Mouse (Mus musculus): Measurements from ENCODE around the gene Gm6169. TPM values are rescaled to one million over a fixed set of nuclear protein-coding genes. Genes with fewer than 3 reads are reported as not detected.
"Not testable (repeated sequence)": the region's sequence is repeated elsewhere in the genome, so short reads cannot be mapped to it uniquely, and the experiment has no call there.

Gene Gm6169
- polyA plus RNA-seq, 1 experiment from 2014 or later: 2.4 TPM

DNA sequence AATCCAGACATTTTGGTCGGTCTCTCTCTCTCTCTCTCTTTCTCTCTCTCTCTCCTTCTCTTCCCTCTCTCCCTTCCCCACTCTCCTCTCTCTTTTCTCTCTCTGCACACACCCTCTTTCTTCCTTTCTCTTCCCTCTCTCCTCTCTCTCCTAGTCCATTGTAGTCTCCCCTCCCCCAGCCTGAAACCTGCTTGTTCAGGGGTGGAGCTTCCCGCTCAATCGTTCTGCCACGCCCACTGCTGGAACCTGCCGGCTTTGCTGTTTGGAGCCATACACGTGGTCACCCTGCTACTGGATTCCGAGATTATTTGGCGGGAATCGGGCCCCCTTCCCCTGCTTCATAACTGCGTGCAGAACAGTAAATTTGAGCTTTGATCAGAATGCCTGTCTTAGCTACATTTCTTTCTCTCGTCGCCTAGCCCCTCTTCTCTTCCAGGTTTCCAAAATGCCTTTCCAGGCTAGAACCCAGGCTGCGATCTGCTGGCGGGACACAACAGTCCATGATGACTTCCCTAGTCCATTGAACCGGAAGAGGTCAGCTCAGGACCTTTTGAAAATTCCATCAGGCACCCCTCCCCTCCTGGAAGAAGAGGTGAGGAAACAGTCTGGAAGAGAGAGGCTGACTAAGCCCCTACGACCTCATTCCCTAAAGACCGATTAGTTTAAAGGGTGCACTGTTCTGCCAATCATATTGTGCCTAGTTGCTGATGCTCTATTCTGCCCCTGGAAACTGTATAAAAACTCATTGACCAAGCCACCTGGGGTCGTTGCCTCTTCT, 34.0 kb downstream of the Gm6169 start:
- H3K4me3 ChIP-seq (ENCODE audit: low read depth, low read length); H3K4me2 ChIP-seq (ENCODE audit: low read depth, severe bottlenecking); H3K9me3 ChIP-seq (ENCODE audit: control insufficient read depth, low read length); H3K27me3 ChIP-seq (ENCODE audit: control insufficient read depth, insufficient read depth, low read length); H3K36me3 ChIP-seq (ENCODE audit: control insufficient read depth, insufficient read depth, low read length); H3K27ac ChIP-seq (replicated peaks; ENCODE audit: low read depth, low read length); ATAC-seq (ENCODE audit: insufficient number of reproducible peaks, low FRiP score, low TSS enrichment, low read depth); H3K4me1 ChIP-seq (ENCODE audit: control insufficient read depth, insufficient read depth, low read length); DNase-seq (ENCODE audit: low spot score); H3K9ac ChIP-seq (ENCODE audit: low read length): not testable (repeated sequence)
- 44% methylated on average over 18 of the region's 18 CpGs for WGBS

DNA sequence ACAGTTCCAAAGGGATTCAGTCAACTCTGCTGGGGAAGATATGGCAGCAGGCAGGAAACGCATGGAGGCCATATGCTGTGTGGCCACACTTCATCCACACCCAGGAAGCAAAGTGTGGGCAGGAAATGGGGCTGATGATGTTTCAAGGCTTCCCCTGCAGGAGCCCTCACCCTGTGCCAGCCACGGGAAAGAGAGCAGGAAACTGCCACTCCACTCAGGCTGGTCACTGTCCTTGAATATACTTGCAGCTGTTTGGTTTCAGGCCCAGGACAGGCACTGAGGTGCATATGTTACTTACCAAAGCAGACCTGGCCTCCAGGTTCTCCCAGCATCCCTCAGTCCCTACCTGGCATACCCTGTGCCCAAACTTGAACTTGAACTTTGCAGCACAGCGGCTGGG, 34.6 kb downstream of the Gm6169 start:
- H3K9me3 ChIP-seq (ENCODE audit: control insufficient read depth, low read length): 0 out of 2 replicates have a peak, but pooled peaks cover 2% of the 10 kb centered on the region
- H3K27ac ChIP-seq (replicated peaks; ENCODE audit: low read depth, low read length): no peak overlapping the region
- no peak overlapping the region for H3K4me3 ChIP-seq (ENCODE audit: low read depth, low read length)
- no peak overlapping the region for H3K9ac ChIP-seq (ENCODE audit: low read length)
- H3K4me1 ChIP-seq (ENCODE audit: control insufficient read depth, insufficient read depth, low read length): no peaks in the 10 kb centered on the region
- 50% methylated on average over 3 of the region's 3 CpGs for WGBS
- H3K36me3 ChIP-seq (ENCODE audit: control insufficient read depth, insufficient read depth, low read length): no peaks in the 10 kb centered on the region
- no peak for DNase-seq (ENCODE audit: low spot score)
- no peak overlapping the region for H3K4me2 ChIP-seq (ENCODE audit: low read depth, severe bottlenecking)
- no peak for ATAC-seq (ENCODE audit: insufficient number of reproducible peaks, low FRiP score, low TSS enrichment, low read depth)
- no peaks in the 10 kb centered on the region for H3K27me3 ChIP-seq (ENCODE audit: control insufficient read depth, insufficient read depth, low read length)

DNA sequence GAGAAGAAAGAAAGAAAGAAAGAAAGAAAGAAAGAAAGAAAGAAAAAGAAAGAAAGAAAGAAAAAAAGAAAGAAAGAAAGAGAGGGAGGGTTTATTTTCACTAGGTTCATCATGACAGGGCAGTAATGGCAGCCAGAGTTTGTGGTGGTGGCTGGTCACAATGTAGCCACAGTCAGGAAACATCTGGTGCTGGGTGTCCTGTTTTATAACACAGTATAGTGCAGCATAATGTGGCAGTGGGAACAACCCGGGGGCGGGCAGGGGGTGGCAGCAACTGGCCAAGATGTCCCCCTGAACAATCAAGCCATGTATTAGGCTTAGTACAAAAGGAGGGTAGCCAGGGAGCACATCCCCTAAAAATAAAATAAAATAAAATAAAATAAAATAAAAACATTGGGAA, 35.6 kb downstream of the Gm6169 start:
- Histone ChIP-seq H3K27ac (replicated peaks; ENCODE audit: low read depth, low read length) (no peak overlapping the region), H3K27me3 (ENCODE audit: control insufficient read depth, insufficient read depth, low read length) (no peaks in the 10 kb centered on the region), H3K4me2 (ENCODE audit: low read depth, severe bottlenecking) (no peak overlapping the region), H3K4me1 (ENCODE audit: control insufficient read depth, insufficient read depth, low read length) (no peaks in the 10 kb centered on the region), H3K9me3 (ENCODE audit: control insufficient read depth, low read length) (0 out of 2 replicates have a peak, but pooled peaks cover 2% of the 10 kb centered on the region), H3K4me3 (ENCODE audit: low read depth, low read length) (no peak overlapping the region), H3K36me3 (ENCODE audit: control insufficient read depth, insufficient read depth, low read length) (no peaks in the 10 kb centered on the region), H3K9ac (ENCODE audit: low read length) (no peak overlapping the region)
- no peak for DNase-seq (ENCODE audit: low spot score)
- no peak for ATAC-seq (ENCODE audit: insufficient number of reproducible peaks, low FRiP score, low TSS enrichment, low read depth)
- WGBS: 70% methylated on average over 2 of the region's 2 CpGs

DNA sequence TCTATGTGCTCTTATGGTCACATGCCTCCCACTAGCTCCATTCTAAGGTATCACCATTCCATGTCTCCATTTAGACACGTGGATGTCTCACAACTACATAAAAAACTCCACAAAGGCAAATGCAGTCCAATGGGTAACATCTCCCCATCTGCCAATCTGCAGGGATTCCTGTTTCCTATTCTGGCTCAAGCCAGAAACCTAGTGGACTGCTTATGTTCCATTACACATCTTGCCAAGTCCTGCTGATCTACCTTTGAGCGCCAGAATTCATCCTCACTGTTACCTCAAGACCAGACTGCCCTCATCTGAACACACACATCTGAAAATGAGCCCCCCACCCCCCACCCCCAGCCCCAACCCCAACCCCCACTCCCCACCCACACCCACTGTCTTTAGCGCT, 36.9 kb downstream of the Gm6169 start:
- Histone ChIP-seq H3K4me2 (ENCODE audit: low read depth, severe bottlenecking) (no peak overlapping the region), H3K9ac (ENCODE audit: low read length) (no peak overlapping the region), H3K9me3 (ENCODE audit: control insufficient read depth, low read length) (0 out of 2 replicates have a peak, but pooled peaks cover 2% of the 10 kb centered on the region), H3K4me3 (ENCODE audit: low read depth, low read length) (no peak overlapping the region), H3K4me1 (ENCODE audit: control insufficient read depth, insufficient read depth, low read length) (no peaks in the 10 kb centered on the region), H3K27me3 (ENCODE audit: control insufficient read depth, insufficient read depth, low read length) (no peaks in the 10 kb centered on the region), H3K36me3 (ENCODE audit: control insufficient read depth, insufficient read depth, low read length) (no peaks in the 10 kb centered on the region), H3K27ac (replicated peaks; ENCODE audit: low read depth, low read length) (no peak overlapping the region)
- ATAC-seq (ENCODE audit: insufficient number of reproducible peaks, low FRiP score, low TSS enrichment, low read depth): no peak
- no peak for DNase-seq (ENCODE audit: low spot score)
- WGBS: 91% methylated on average over 3 of the region's 3 CpGs

DNA sequence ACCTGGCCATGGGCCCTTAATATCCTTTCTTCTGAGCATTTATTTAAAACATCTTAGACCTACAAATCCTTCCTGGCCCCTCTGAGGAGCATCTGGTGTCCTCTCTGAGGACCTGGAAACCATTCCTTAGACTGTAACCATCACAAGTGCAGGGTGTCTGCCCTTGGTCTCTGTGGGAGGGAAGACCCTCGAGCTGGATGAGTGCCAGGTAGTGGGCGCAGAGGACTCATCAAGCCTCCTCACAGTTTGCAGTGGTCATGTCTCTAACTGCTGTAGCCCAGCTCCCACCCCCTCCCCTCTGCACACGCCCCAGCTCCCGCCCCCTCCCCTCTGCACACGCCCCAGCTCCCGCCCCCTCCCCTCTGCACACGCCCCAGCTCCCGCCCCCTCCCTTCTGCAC, 38.7 kb downstream of the Gm6169 start:
- Histone ChIP-seq H3K36me3 (ENCODE audit: control insufficient read depth, insufficient read depth, low read length) (no peaks in the 10 kb centered on the region), H3K27ac (replicated peaks; ENCODE audit: low read depth, low read length) (no peak overlapping the region), H3K4me3 (ENCODE audit: low read depth, low read length) (no peak overlapping the region), H3K27me3 (ENCODE audit: control insufficient read depth, insufficient read depth, low read length) (no peaks in the 10 kb centered on the region), H3K4me2 (ENCODE audit: low read depth, severe bottlenecking) (no peak overlapping the region), H3K4me1 (ENCODE audit: control insufficient read depth, insufficient read depth, low read length) (no peaks in the 10 kb centered on the region), H3K9ac (ENCODE audit: low read length) (no peak overlapping the region), H3K9me3 (ENCODE audit: control insufficient read depth, low read length) (no peaks in the 10 kb centered on the region)
- 75% methylated on average over 2 of the region's 8 CpGs for WGBS
- ATAC-seq (ENCODE audit: insufficient number of reproducible peaks, low FRiP score, low TSS enrichment, low read depth) (no peak), DNase-seq (ENCODE audit: low spot score) (no peak)

DNA sequence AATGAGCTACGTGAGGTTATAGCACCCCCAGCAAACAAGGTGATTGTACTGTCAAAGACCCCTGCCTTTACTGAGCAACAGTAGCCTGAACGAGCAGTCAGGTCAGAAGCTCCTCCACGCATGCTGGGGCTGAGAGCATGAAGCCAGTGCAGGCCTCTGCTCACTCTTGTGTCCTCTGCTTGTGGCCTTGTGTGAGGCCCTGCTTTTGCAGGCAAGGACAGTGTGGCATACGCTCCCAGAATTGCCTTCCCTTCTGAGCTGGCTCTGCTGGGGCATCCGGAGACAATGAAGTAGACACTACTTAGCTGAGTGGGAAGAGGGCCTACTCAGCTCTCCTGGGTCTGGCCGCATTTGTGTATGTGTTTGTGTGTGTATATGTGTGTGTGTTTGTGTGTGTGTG, 39.3 kb downstream of the Gm6169 start:
- no peaks in the 10 kb centered on the region for H3K36me3 ChIP-seq (ENCODE audit: control insufficient read depth, insufficient read depth, low read length)
- H3K9me3 ChIP-seq (ENCODE audit: control insufficient read depth, low read length): no peaks in the 10 kb centered on the region
- H3K27ac ChIP-seq (replicated peaks; ENCODE audit: low read depth, low read length): no peak overlapping the region
- no peak overlapping the region for H3K4me3 ChIP-seq (ENCODE audit: low read depth, low read length)
- DNase-seq (ENCODE audit: low spot score) (no peak), ATAC-seq (ENCODE audit: insufficient number of reproducible peaks, low FRiP score, low TSS enrichment, low read depth) (no peak)
- H3K4me1 ChIP-seq (ENCODE audit: control insufficient read depth, insufficient read depth, low read length): no peaks in the 10 kb centered on the region
- WGBS: 89% methylated on average over 6 of the region's 6 CpGs
- no peaks in the 10 kb centered on the region for H3K27me3 ChIP-seq (ENCODE audit: control insufficient read depth, insufficient read depth, low read length)
- no peak overlapping the region for H3K9ac ChIP-seq (ENCODE audit: low read length)
- no peak overlapping the region for H3K4me2 ChIP-seq (ENCODE audit: low read depth, severe bottlenecking)

DNA sequence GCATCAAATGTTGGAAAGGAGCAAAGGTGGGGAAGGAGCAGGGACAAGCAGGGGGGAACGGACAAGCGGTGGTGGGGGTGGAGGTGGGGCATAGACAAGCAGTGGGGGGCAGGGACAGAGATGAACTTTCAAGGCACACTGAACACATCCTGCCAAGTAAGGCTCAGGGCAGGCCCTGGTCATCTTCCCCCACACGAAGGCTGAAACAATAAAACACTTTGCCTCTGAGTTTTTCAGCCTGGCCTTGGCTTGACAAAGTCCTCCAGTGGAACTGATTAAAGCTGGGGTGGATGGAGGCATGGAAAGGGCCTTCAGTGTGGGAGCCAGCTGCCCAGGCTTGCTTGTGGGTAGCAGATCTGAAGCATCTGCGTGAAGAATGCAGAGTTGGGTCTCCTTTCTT, 41.2 kb downstream of the Gm6169 start:
- 40% methylated on average over 4 of the region's 4 CpGs for WGBS
- Histone ChIP-seq H3K9me3 (ENCODE audit: control insufficient read depth, low read length) (no peaks in the 10 kb centered on the region), H3K36me3 (ENCODE audit: control insufficient read depth, insufficient read depth, low read length) (no peaks in the 10 kb centered on the region), H3K27me3 (ENCODE audit: control insufficient read depth, insufficient read depth, low read length) (no peaks in the 10 kb centered on the region), H3K4me3 (ENCODE audit: low read depth, low read length) (no peak overlapping the region), H3K4me1 (ENCODE audit: control insufficient read depth, insufficient read depth, low read length) (no peaks in the 10 kb centered on the region), H3K9ac (ENCODE audit: low read length) (no peak overlapping the region), H3K4me2 (ENCODE audit: low read depth, severe bottlenecking) (no peak overlapping the region), H3K27ac (replicated peaks; ENCODE audit: low read depth, low read length) (no peak overlapping the region)
- DNase-seq (ENCODE audit: low spot score) (no peak), ATAC-seq (ENCODE audit: insufficient number of reproducible peaks, low FRiP score, low TSS enrichment, low read depth) (no peak)

DNA sequence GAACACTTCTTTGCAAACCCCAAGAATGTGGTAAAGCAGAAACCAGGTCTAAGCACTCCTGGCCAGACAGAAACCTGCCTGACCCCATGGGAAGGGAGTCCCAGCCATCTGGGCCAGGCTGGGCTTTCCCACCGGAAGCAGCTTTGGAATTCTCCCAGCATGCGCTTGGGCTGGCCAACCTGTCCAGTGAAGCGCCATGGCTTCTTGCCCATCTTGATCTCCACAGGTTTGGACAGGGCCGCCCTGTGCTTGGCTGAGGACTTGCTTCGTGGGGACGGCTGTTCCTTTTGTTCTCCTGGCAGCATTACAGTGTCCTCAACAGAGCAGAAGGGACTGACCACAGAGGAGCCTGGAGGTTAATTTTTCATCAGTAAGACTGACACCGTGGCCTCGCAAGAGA, 45.2 kb downstream of the Gm6169 start:
- Histone ChIP-seq H3K27ac (replicated peaks; ENCODE audit: low read depth, low read length) (no peak overlapping the region), H3K4me3 (ENCODE audit: low read depth, low read length) (no peak overlapping the region), H3K9ac (ENCODE audit: low read length) (no peak overlapping the region), H3K27me3 (ENCODE audit: control insufficient read depth, insufficient read depth, low read length) (no peaks in the 10 kb centered on the region), H3K4me1 (ENCODE audit: control insufficient read depth, insufficient read depth, low read length) (no peaks in the 10 kb centered on the region), H3K4me2 (ENCODE audit: low read depth, severe bottlenecking) (no peak overlapping the region), H3K9me3 (ENCODE audit: control insufficient read depth, low read length) (no peaks in the 10 kb centered on the region), H3K36me3 (ENCODE audit: control insufficient read depth, insufficient read depth, low read length) (no peaks in the 10 kb centered on the region)
- 81% methylated on average over 8 of the region's 8 CpGs for WGBS
- ATAC-seq (ENCODE audit: insufficient number of reproducible peaks, low FRiP score, low TSS enrichment, low read depth): no peak
- no peak for DNase-seq (ENCODE audit: low spot score)

DNA sequence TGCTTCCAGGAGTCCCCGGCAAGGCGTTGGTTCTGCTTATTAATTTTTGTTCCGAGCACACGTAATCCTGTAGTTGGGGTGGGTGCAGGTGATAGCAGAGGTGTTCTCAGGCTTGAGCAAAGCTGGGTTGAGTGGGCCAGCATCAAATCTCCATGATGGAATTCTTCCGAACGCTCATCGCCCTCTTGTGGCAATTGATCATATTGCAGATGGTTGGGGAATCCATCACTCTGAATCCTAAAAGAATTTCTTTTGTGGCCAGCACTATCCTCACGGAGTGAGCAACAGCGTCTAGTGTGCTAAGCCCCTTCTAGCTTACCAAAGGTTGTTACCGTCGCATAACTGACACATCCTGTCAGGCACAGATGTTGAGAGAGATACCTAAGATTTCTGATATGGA, 46.4 kb downstream of the Gm6169 start:
- no peak overlapping the region for H3K9ac ChIP-seq (ENCODE audit: low read length)
- peak; percentile 88 for DNase-seq (ENCODE audit: low spot score)
- 17% methylated on average over 11 of the region's 11 CpGs for WGBS
- H3K27me3 ChIP-seq (ENCODE audit: control insufficient read depth, insufficient read depth, low read length): no peaks in the 10 kb centered on the region
- H3K36me3 ChIP-seq (ENCODE audit: control insufficient read depth, insufficient read depth, low read length): no peaks in the 10 kb centered on the region
- H3K4me1 ChIP-seq (ENCODE audit: control insufficient read depth, insufficient read depth, low read length): no peaks in the 10 kb centered on the region
- H3K27ac ChIP-seq (replicated peaks; ENCODE audit: low read depth, low read length): no peak overlapping the region
- no peak for ATAC-seq (ENCODE audit: insufficient number of reproducible peaks, low FRiP score, low TSS enrichment, low read depth)
- no peak overlapping the region for H3K4me2 ChIP-seq (ENCODE audit: low read depth, severe bottlenecking)
- H3K9me3 ChIP-seq (ENCODE audit: control insufficient read depth, low read length): no peaks in the 10 kb centered on the region
- H3K4me3 ChIP-seq (ENCODE audit: low read depth, low read length): no peak overlapping the region

All from limb, embryonic 11.5 days (tissue).